Mouse (Mus musculus): ENCODE results near the gene Slc12a8.

The Slc12a8 gene

GRCm38 (mm10) chr16:33698277-33698790, 181.2 kb downstream of the Slc12a8 start:
- no peak for DNase-seq (ENCODE audit: low spot score in 2 of 2)

GRCm38 (mm10) chr16:33700584-33700983, 183.5 kb downstream of the Slc12a8 start:
- DNase-seq (ENCODE audit: low spot score in 2 of 2) = no peak

- DNase-seq (ENCODE audit: low spot score in 2 of 2) = no peak
Measured at GRCm38 (mm10) chr16:33701872-33702271, 184.7 kb downstream of the Slc12a8 start.

- no peak for DNase-seq (ENCODE audit: low spot score in 2 of 2)
Measured at GRCm38 (mm10) chr16:33704289-33704688, 187.2 kb downstream of the Slc12a8 start.

GRCm38 (mm10) chr16:33705258-33705657, 188.1 kb downstream of the Slc12a8 start:
- DNase-seq (ENCODE audit: low spot score in 2 of 2) = peak in 1 of 2 experiments; percentile 49

- no peak for DNase-seq (ENCODE audit: low spot score in 2 of 2)
Measured at GRCm38 (mm10) chr16:33706111-33706890, 189.2 kb downstream of the Slc12a8 start.

GRCm38 (mm10) chr16:33708031-33708430, 190.9 kb downstream of the Slc12a8 start:
- DNase-seq (ENCODE audit: low spot score in 2 of 2) = peak in 1 of 2 experiments; percentile 30

GRCm38 (mm10) chr16:33708585-33709397, 191.7 kb downstream of the Slc12a8 start:
- no peak for DNase-seq (ENCODE audit: low spot score in 2 of 2)
